Mouse (Mus musculus): ENCODE measurements at regions not wholly inside any gene's neighbourhood (a gene's known extent, or its start where the extent isn't known, plus 50 kb on each side); places are given as distances from the start of the nearest gene placed in this dataset.

- no peak for DNase-seq (ENCODE audit: low spot score in 2 of 2)
These were observed 254.4 kb downstream of the Hlx start for GRCm38 (mm10) chr1:184478006-184478405.

- DNase-seq (ENCODE audit: low spot score in 2 of 2) = no peak
These were observed 269.8 kb downstream of the Hlx start for GRCm38 (mm10) chr1:184462481-184463124.

GRCm38 (mm10) chr1:184461411-184461810 is 271.0 kb downstream of the Hlx start:
- no peak for DNase-seq (ENCODE audit: low spot score in 2 of 2)

GRCm38 (mm10) chr1:184456727-184457126 is 275.7 kb downstream of the Hlx start:
- DNase-seq (ENCODE audit: low spot score in 2 of 2) = no peak

GRCm38 (mm10) chr1:184454381-184454780 is 278.0 kb downstream of the Hlx start:
- no peak for DNase-seq (ENCODE audit: low spot score in 2 of 2)

- no peak for DNase-seq (ENCODE audit: low spot score in 2 of 2)
These were observed 278.7 kb downstream of the Hlx start for GRCm38 (mm10) chr1:184453673-184454072.

GRCm38 (mm10) chr1:184453061-184453460 is 279.4 kb downstream of the Hlx start:
- DNase-seq (ENCODE audit: low spot score in 2 of 2) = no peak

GRCm38 (mm10) chr1:184451686-184452085 is 280.7 kb downstream of the Hlx start:
- DNase-seq (ENCODE audit: low spot score in 2 of 2) = no peak

GRCm38 (mm10) chr1:184449007-184449406 is 283.4 kb downstream of the Hlx start:
- DNase-seq (ENCODE audit: low spot score in 2 of 2) = no peak

GRCm38 (mm10) chr1:184447911-184448310 is 284.5 kb downstream of the Hlx start:
- peak; percentile 68 to 77 for DNase-seq (ENCODE audit: low spot score in 2 of 2)

GRCm38 (mm10) chr1:184447161-184447667 is 285.2 kb downstream of the Hlx start:
- peak; percentile 5 to 13 for DNase-seq (ENCODE audit: low spot score in 2 of 2)

GRCm38 (mm10) chr1:184444189-184444588 is 288.2 kb downstream of the Hlx start:
- DNase-seq (ENCODE audit: low spot score in 2 of 2) = no peak

- DNase-seq (ENCODE audit: low spot score in 2 of 2) = no peak
These were observed 289.7 kb downstream of the Hlx start for GRCm38 (mm10) chr1:184442701-184443100.

GRCm38 (mm10) chr1:184441005-184441557 is 291.3 kb downstream of the Hlx start:
- DNase-seq (ENCODE audit: low spot score in 2 of 2) = no peak

- no peak for DNase-seq (ENCODE audit: low spot score in 2 of 2)
These were observed 292.9 kb downstream of the Hlx start for GRCm38 (mm10) chr1:184439506-184439905.

GRCm38 (mm10) chr1:184436387-184436786 is 296.0 kb downstream of the Hlx start:
- no peak for DNase-seq (ENCODE audit: low spot score in 2 of 2)

GRCm38 (mm10) chr1:184428612-184429011 is 303.8 kb downstream of the Hlx start:
- DNase-seq (ENCODE audit: low spot score in 2 of 2) = no peak

GRCm38 (mm10) chr1:184428035-184428434 is 304.4 kb downstream of the Hlx start:
- no peak for DNase-seq (ENCODE audit: low spot score in 2 of 2)

- DNase-seq (ENCODE audit: low spot score in 2 of 2) = no peak
These were observed 306.7 kb downstream of the Hlx start for GRCm38 (mm10) chr1:184425694-184426093.

GRCm38 (mm10) chr1:184424035-184424434 is 308.4 kb downstream of the Hlx start:
- DNase-seq (ENCODE audit: low spot score in 2 of 2) = no peak

- DNase-seq (ENCODE audit: low spot score in 2 of 2) = no peak
These were observed 319.8 kb downstream of the Hlx start for GRCm38 (mm10) chr1:184412596-184412995.

GRCm38 (mm10) chr1:184411066-184411465 is 321.4 kb downstream of the Hlx start:
- DNase-seq (ENCODE audit: low spot score in 2 of 2) = no peak

GRCm38 (mm10) chr1:184409986-184410385 is 322.4 kb downstream of the Hlx start:
- no peak for DNase-seq (ENCODE audit: low spot score in 2 of 2)
